Mouse (Mus musculus) kidney, embryonic 16.5 days (tissue): ENCODE data around the gene Nanos1. TPM values are rescaled to one million over a fixed set of nuclear protein-coding genes. Genes with fewer than 3 reads are reported as not detected.

Experiments
- ATAC-seq: fragments of 200-750 bp; cut with Nextera tagmentation; 2 replicates; pipeline ENCODE4 v1.8.0; 2017; ENCODE audit warnings: moderate TSS enrichment; ENCODE audit not compliant: low FRiP score, low TSS enrichment
- H3K27ac ChIP-seq: fragments of 300-500 bp; sonication (generic); 2 replicates; pipeline ENCODE4 v1.5.1; 2014; ENCODE audit warnings: low read length
- H3K27me3 ChIP-seq: fragments of 300-500 bp; sonication (generic); 2 replicates; pipeline ENCODE4 v1.6.1; 2014; ENCODE audit warnings: low read length, control low read depth, mixed read lengths; ENCODE audit not compliant: insufficient read depth
- H3K36me3 ChIP-seq: fragments of 300-500 bp; sonication (generic); 2 replicates; pipeline ENCODE4 v1.6.1; 2014; ENCODE audit warnings: low read length, control low read depth, mixed read lengths; ENCODE audit not compliant: insufficient read depth
- H3K4me1 ChIP-seq: fragments of 300-500 bp; sonication (generic); 2 replicates; pipeline ENCODE4 v1.6.1; 2014; ENCODE audit warnings: low read length, control low read depth, mixed read lengths; ENCODE audit not compliant: insufficient read depth
- H3K4me2 ChIP-seq: fragments of 300-500 bp; sonication (generic); replicated peaks from 2 replicates; pipeline ENCODE4 v1.6.1; 2014; ENCODE audit warnings: low read depth, low read length
- H3K4me3 ChIP-seq: fragments of 300-500 bp; sonication (generic); 2 replicates; pipeline ENCODE4 v1.5.1; 2014; ENCODE audit warnings: mild to moderate bottlenecking, low read length
- H3K9ac ChIP-seq: fragments of 300-500 bp; sonication (generic); replicated peaks from 2 replicates; pipeline ENCODE4 v1.6.1; 2014; ENCODE audit warnings: low read length
- H3K9me3 ChIP-seq: fragments of 300-500 bp; sonication (generic); 2 replicates; pipeline ENCODE4 v1.6.1; 2016; ENCODE audit warnings: low read length, control low read depth
- WGBS: fragments of 180-500 bp; shearing (Covaris S2); extraction: QIAGEN DNeasy Blood & Tissue Kit; methylation state at CpG from one replicate; pipeline ENCODE4 v1.1.7; 2014; 5-methylcytosine and 5-hydroxymethylcytosine counted together
- polyA plus RNA-seq: library from polyadenylated mRNA; unstranded; fragments of >200 nt; fragmentation: Nextera tagmentation; extraction: Ambion mirVana; gene quantifications from 2 replicates; pipeline ENCODE4 v1.2.1, GENCODE M21; 2015

Nanos1 gene
- polyA plus RNA-seq, 1 experiment from 2014 or later = 0.97 TPM

GRCm38 (mm10) chr19:60787465-60788150 lies 31.8 kb downstream of the Nanos1 start:
- H3K4me1 ChIP-seq = peaks cover 28% of the 10 kb centered on the region
- H3K9ac ChIP-seq = 0 out of 2 replicates have a peak overlapping the region, but pooled peaks have one; percentile 44
- H3K27me3 ChIP-seq = no peaks in the 10 kb centered on the region
- H3K27ac ChIP-seq = no peak overlapping the region
- H3K36me3 ChIP-seq = no peaks in the 10 kb centered on the region
- no peaks in the 10 kb centered on the region for H3K9me3 ChIP-seq
- peak overlapping the region; percentile 21 for H3K4me3 ChIP-seq
- peak overlapping the region; percentile 42 for H3K4me2 ChIP-seq
- ATAC-seq = no peak
- WGBS = 10% methylated on average over 2 of the region's 2 CpGs

DNA sequence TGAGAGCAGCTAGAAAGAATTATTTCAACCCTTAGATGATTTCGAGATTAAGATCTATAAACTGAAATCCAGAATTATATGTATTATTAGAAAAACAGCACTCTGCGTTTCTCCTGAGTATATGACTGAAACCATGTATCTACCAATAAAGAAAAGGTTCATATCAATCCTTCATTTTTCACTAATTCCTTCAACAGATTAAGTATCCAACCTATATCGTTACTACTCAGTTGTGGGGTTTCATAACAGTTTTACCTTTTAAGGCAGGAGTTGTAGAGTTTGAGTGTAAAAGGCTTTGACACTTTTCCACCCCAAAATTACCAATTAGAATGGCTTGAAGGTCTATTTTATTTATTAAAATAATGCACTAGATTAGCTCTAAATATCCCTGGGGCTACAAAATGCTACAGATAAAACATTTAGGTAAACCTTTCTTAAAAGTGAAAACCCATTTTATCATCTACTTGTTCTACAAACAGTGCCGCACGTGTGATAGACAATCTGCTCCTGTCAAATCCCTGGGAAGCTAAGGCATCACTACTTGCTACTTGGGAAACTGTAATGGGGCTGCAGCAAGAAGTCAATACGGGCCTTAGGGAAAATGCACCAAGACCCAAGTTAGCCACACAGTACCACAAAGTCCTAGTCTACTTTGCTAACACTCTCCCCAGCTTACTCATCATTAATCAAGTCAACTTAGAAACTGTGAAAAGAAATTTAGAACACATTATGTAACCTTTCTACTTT lies 32.6 kb downstream of the Nanos1 start:
- Histone ChIP-seq H3K27me3 (no peaks in the 10 kb centered on the region), H3K4me3 (peak overlapping the region; percentile 48), H3K4me2 (peak overlapping the region; percentile 68), H3K9ac (peak overlapping the region; percentile 60), H3K4me1 (peaks cover 28% of the 10 kb centered on the region), H3K9me3 (no peaks in the 10 kb centered on the region), H3K27ac (no peak overlapping the region), H3K36me3 (no peaks in the 10 kb centered on the region)
- 31% methylated on average over 6 of the region's 6 CpGs for WGBS
- ATAC-seq = no peak

GRCm38 (mm10) chr19:60789452-60789851 lies 33.7 kb downstream of the Nanos1 start:
- under 1% methylated on average over 7 of the region's 7 CpGs for WGBS
- H3K36me3 ChIP-seq = no peaks in the 10 kb centered on the region
- H3K27me3 ChIP-seq = no peaks in the 10 kb centered on the region
- H3K4me1 ChIP-seq = peaks cover 28% of the 10 kb centered on the region
- H3K9me3 ChIP-seq = no peaks in the 10 kb centered on the region
- no peak for ATAC-seq
- peak overlapping the region; percentile 99 for H3K4me3 ChIP-seq
- peak overlapping the region; percentile 78 for H3K4me2 ChIP-seq
- H3K9ac ChIP-seq = peak overlapping the region; percentile 100
- H3K27ac ChIP-seq = peak overlapping the region; percentile 100

DNA sequence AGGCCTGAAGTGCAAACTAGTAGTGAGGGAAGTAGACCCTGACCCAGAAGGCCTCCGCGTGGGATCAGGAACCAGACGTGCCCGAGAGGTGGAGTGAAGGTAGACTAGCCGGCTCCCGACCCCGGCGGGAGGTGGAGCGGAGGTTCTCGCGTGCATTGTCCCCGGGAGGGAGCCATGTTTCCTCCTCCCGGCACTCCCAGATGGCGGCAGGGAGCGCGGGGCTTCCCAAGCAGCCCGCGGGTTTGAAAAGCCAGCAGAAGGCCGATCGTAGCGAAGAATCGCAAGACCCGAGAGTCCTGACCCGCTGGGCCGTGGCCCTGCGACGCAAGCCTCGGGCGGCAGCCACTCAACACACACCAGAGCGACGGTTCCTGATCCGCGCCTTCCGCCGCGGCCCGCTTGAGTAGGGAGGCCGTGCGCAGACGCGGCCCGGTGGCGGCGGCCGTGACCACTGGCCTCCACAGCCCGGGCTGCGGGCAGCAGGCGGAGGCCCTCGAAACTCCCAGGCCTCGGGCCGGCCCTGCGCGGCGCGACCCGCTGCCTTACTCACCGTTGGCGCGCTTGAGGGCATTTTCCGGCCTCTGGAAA lies 34.2 kb downstream of the Nanos1 start:
- Histone ChIP-seq H3K9ac (peak overlapping the region; percentile 100), H3K4me3 (peak overlapping the region; percentile 99), H3K4me2 (peak overlapping the region; percentile 78), H3K27me3 (no peaks in the 10 kb centered on the region), H3K36me3 (no peaks in the 10 kb centered on the region), H3K27ac (peak overlapping the region; percentile 100), H3K4me1 (peaks cover 28% of the 10 kb centered on the region), H3K9me3 (no peaks in the 10 kb centered on the region)
- peak; percentile 75 for ATAC-seq
- WGBS = under 1% methylated on average over 60 of the region's 60 CpGs

DNA sequence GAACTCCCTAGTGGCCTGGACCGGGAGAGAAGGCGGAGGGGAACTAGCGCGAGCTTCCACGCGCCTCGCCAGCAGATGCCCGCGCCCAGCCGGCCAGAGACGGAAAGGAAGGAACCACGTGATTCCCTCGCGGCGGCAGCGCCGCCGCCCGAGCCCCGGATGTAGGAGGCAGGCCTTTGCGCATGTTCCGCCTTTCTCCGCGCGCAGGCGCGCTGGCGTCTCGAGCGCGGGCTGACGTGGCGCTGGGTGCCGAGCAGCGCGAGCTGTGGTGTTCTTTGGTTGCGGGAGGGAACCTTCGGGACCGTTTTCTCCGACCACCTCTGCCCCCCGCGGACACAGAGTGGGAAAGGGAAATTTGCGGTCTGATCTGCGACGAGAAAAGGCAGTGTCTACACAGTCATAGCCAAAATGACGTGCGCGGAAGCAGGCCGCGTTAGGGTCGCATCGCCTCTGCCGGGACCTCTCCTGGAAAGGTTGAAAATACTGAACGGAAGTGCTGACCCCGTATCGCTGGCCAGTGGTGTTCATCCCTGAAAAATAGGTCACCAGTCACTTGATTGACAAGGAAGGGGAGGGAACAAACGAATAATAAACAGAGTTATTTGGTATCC lies 34.9 kb downstream of the Nanos1 start, which contains the start of gene Eif3a:
TSS of gene Eif3a (minus strand) at position 108 of the 611 bp plus-strand sequence.
- no peaks in the 10 kb centered on the region for H3K9me3 ChIP-seq
- 0% methylated on average over 55 of the region's 57 CpGs for WGBS
- no peaks in the 10 kb centered on the region for H3K36me3 ChIP-seq
- H3K27ac ChIP-seq = peak within 1 kb of the TSS; percentile 100
- H3K9ac ChIP-seq = peak within 1 kb of the TSS; percentile 100
- H3K4me2 ChIP-seq = peak within 1 kb of the TSS; percentile 78
- H3K27me3 ChIP-seq = no peaks in the 10 kb centered on the region
- peak within 1 kb of the TSS; percentile 99 for H3K4me3 ChIP-seq
- ATAC-seq = peak; percentile 97
- peaks cover 28% of the 10 kb centered on the region for H3K4me1 ChIP-seq

DNA sequence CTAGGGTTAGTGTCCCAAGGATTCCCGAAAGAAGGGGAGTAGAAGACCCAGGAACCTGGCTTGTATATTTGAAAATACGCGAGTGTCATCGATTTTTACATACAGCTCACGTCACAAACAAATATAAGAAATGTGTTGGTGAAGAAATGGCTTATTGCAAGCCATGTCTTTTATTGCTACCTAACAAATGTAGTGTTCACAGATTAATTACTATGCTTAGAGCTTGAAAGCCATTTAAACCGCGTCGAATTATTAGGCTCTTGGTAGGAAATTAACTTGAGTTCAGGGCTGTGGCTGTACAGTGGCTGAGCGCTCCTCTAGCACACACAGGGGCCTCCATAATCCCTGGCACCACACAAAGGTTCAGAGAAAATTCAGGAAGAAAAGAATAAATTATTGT lies 35.4 kb downstream of the Nanos1 start:
- no peak for ATAC-seq
- Histone ChIP-seq H3K9me3 (no peaks in the 10 kb centered on the region), H3K4me3 (peak overlapping the region; percentile 99), H3K36me3 (no peaks in the 10 kb centered on the region), H3K27me3 (no peaks in the 10 kb centered on the region), H3K4me2 (peak overlapping the region; percentile 78), H3K27ac (peak overlapping the region; percentile 100), H3K4me1 (peaks cover 24% of the 10 kb centered on the region), H3K9ac (peak overlapping the region; percentile 100)
- 19% methylated on average over 9 of the region's 9 CpGs for WGBS

- H3K4me2 ChIP-seq = no peak overlapping the region
- WGBS = 85% methylated on average over 2 of the region's 2 CpGs
- no peak overlapping the region for H3K27ac ChIP-seq
- H3K4me3 ChIP-seq = no peak overlapping the region
- H3K9ac ChIP-seq = no peak overlapping the region
- no peaks in the 10 kb centered on the region for H3K9me3 ChIP-seq
- H3K36me3 ChIP-seq = no peaks in the 10 kb centered on the region
- ATAC-seq = no peak
- H3K4me1 ChIP-seq = peaks cover 10% of the 10 kb centered on the region
- H3K27me3 ChIP-seq = no peaks in the 10 kb centered on the region
Measured at GRCm38 (mm10) chr19:60793170-60793707, 37.5 kb downstream of the Nanos1 start.

DNA sequence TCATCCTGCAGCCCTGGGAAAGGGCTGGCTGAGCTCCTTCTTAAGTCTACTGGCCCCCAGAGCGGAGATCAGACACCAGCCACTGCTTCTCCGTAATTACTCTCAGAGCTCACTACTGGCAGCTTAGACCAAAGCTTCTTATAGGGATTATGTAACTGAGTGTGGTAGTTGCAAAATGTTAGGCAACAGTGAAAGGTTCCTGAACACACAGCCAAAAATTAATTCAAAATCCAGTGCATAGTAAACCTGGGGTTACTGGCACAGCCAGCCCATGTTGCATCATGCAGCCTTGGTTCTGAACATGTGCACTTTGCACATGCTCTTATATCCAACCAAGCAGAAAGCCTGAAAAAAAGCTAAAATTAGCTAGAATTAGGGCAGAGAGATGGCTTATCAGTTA lies 39.5 kb downstream of the Nanos1 start:
- WGBS = 94% methylated on average over 2 of the region's 2 CpGs
- ATAC-seq = no peak
- Histone ChIP-seq H3K9ac (no peak overlapping the region), H3K36me3 (no peaks in the 10 kb centered on the region), H3K27ac (no peak overlapping the region), H3K9me3 (no peaks in the 10 kb centered on the region), H3K27me3 (no peaks in the 10 kb centered on the region), H3K4me2 (no peak overlapping the region), H3K4me1 (peaks cover 5% of the 10 kb centered on the region; the same call in 1 of the 2 replicates), H3K4me3 (no peak overlapping the region)

DNA sequence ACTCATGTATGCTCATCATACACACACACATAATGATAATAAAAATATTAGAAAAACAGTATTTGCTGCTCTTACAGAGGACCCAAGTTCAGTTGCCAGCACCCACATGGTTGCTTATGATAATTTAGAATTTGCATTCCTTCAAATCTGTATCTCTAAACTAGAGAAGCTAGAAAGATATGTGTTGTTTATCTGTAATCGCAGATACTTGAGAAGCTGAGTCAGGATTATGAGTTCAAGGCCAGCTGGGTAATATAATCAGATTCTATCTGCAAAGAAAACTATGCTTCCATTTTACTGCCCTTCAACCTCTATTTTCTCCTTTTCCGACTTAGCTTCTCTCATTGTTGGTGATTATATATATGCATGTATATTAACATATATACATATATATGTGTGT lies 41.6 kb downstream of the Nanos1 start:
- Histone ChIP-seq H3K4me1 (no peaks in the 10 kb centered on the region), H3K9me3 (no peaks in the 10 kb centered on the region), H3K27ac (no peak overlapping the region), H3K9ac (no peak overlapping the region), H3K27me3 (no peaks in the 10 kb centered on the region), H3K36me3 (no peaks in the 10 kb centered on the region), H3K4me2 (no peak overlapping the region), H3K4me3 (no peak overlapping the region)
- 83% methylated on average over 2 of the region's 2 CpGs for WGBS
- ATAC-seq = no peak
